Mouse (Mus musculus) right cerebral cortex, postnatal 14 days (tissue): Measurements from ENCODE around the gene Ahsa1.
"Not testable (repeated sequence)": the region's sequence is repeated elsewhere in the genome, so short reads cannot be mapped to it uniquely, and the experiment has no call there.

ENCODE experiments used
- DNase-seq: peaks from one replicate; pipeline ENCODE4 v3.0.0; 2022

Gene Ahsa1

GRCm38 (mm10) chr12:87282743-87283142, 16.5 kb downstream of the Ahsa1 start:
- no peak for DNase-seq

GRCm38 (mm10) chr12:87283706-87284105, 17.4 kb downstream of the Ahsa1 start:
- DNase-seq: no peak

DNA sequence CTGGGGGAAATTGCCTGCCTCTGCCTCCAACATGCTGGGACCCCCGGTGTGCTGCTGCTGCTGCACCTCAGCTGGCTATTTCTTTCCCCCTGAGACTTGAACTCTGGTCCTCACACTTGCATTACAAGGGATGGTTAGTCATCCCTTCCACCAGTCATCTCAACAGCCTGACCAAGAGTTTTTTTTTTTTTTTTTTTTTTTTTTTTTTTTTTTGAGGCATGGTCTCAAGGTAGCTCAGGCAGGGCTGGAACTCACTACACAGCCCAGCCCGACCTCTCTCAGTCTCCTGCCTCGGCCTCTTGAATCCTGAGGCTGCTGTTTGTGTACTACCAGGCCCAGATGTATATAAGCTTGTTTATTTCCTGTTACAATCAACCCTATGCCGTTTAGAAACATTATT, 18.0 kb downstream of the Ahsa1 start:
- no peak for DNase-seq

DNA sequence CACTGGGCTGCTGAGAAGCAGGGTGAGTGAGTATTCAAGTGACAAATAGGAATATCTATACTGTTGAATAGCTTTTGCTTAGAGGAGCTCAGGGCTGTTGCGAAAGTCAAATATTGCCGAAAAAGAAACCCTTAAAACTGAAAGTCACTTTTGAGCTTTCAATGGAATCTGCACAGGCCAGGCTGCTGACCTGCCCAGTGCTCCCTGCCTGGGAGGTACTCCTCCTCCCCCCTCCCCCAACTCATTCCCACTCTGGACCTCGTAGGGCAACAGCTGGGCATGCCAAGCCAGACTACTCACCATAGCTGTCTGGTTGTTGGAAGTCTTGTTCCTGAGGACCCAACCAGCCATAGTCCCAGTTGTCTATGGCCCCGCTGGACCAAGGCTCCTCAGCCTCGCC, 18.4 kb downstream of the Ahsa1 start:
- no peak for DNase-seq

- DNase-seq: no peak
These were observed 22.8 kb downstream of the Ahsa1 start for GRCm38 (mm10) chr12:87289100-87289499.

GRCm38 (mm10) chr12:87293934-87294333, 27.7 kb downstream of the Ahsa1 start:
- DNase-seq: no peak

GRCm38 (mm10) chr12:87299037-87299656, 32.9 kb downstream of the Ahsa1 start:
- DNase-seq: peak; percentile 29

DNA sequence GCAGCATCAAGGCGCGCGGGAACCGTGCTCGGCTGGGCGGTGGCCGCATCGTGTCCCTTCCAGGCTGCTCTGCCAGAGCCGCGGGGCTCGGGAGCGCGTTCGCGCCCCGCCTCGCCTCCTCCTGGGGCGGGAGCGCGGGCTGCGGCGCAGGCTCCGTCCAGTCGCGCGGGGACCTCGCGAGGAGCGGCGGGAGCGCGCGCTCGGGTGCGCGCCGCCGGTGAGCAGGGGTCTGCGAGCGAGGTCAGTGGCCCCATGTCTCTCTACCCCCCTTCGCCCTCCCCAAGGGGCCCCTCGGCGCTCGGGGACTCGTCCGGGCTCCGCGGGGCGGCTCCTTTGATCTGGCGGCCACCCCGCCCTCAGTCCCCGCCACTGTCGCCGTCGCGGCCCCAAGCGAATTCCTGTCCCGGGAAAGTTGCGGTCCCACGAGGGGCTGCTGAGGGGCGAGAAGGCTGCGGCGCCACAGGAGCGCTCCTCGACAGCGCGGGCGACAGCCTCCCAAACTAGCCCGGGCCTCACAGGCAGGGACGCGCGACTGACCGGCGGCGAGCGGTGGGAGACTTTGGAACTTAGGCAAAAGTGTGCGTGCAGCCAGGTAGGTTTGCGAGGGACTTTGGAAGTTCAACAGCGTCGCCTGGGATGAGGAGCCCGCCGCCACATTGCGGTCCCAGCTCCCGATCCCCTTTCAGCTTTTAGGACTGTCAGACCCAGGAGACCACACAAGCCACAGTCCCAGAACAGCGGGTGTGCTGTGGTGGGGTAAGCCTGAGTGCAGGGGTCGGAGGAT, 33.6 kb downstream of the Ahsa1 start, which contains the start of gene Ism2:
Gene Ism2, minus strand, starts transcription at position 49 of the 784 bp plus-strand sequence.
- DNase-seq: peak; percentile 19

GRCm38 (mm10) chr12:87300441-87300690, 34.1 kb downstream of the Ahsa1 start:
- DNase-seq: no peak

- DNase-seq: no peak
These were observed 34.9 kb downstream of the Ahsa1 start for GRCm38 (mm10) chr12:87301189-87301588.

DNA sequence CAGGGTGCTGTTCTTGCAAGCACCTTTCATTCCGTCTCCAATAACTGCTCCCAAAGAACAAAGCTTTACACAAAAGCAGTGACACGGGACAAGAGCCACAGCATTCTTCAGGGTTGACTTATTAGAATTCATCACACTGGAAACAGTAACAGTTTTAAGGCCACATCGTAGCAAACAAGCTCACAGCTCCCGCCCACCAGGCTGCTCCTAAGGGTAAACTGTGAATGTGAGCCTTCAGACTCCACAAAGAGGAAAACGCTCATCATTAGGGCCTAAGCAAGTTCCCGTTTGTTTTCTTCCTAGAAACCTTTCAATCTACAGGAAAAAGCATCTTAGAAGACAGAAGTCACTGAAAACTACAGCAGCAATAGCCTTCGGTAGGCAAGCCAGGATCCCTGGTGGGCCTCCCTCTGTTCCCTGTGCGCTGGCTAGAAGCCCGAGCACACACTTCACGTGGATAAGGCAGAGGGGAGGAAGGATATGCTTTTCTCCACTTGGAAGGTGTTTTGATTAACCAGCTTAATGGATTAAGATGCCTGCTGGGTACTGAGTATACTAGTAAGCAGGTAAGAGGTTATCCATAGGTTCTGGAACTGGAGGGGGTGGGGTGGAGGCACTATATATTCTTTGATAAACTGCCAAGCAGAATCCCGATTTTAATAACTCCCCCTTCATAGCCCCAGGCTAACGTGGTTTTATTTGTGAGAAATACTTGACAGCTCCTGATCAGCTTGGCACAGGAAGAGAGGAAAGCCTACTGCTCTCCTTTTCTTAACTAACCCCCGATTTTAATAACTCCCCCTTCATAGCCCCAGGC, 39.7 kb downstream of the Ahsa1 start:
- DNase-seq: no peak

GRCm38 (mm10) chr12:87306584-87306844, 40.2 kb downstream of the Ahsa1 start:
- not testable (repeated sequence) for DNase-seq

GRCm38 (mm10) chr12:87313098-87313497, 46.8 kb downstream of the Ahsa1 start:
- DNase-seq: no peak

DNA sequence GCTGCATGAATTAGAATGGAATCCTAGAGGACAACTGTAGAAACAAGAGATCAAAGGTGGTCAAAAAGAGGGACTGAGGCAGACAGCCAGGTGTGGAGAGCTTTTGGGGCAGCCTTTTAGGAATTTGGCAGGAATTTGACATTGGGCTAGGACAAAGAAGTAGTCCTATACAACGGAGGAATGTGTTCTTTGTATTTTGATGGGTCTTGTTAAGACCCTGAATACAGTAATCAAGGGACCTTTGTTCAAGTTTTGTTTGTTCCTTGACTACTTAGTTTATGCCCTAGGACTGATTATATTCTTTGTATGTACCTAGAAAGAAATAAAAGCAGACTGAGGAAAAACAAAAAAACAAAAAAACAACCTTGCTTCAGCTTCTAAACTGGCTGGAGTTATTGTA, 51.7 kb downstream of the Ahsa1 start:
- DNase-seq: no peak

DNA sequence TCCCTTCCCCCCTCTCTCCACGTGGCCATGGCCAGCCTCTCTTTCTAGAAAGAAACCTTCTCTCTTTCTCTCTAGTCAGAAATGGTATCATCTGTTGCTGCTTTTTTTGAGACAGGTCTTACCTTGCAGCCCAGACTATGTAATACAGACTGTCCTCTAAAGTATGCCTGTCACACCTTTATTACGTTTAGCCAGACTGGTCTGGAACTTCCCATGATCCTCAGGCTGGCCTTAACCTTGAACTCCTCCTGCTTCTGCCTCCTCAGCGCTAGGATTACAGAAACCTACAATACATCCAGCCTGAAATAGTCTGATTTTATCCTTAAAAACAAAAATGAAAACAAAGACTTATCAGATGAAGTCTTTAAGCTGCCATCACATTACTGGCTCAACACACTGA, 53.0 kb downstream of the Ahsa1 start:
- DNase-seq: no peak
